Mouse (Mus musculus): ENCODE measurements around the gene Fen1. TPM values are rescaled to one million over a fixed set of nuclear protein-coding genes. Genes with fewer than 3 reads are reported as not detected.

The Fen1 gene
- polyA plus RNA-seq (2012; rRNA removed) = 10.8 and 11.0 TPM in 2 replicates

DNA sequence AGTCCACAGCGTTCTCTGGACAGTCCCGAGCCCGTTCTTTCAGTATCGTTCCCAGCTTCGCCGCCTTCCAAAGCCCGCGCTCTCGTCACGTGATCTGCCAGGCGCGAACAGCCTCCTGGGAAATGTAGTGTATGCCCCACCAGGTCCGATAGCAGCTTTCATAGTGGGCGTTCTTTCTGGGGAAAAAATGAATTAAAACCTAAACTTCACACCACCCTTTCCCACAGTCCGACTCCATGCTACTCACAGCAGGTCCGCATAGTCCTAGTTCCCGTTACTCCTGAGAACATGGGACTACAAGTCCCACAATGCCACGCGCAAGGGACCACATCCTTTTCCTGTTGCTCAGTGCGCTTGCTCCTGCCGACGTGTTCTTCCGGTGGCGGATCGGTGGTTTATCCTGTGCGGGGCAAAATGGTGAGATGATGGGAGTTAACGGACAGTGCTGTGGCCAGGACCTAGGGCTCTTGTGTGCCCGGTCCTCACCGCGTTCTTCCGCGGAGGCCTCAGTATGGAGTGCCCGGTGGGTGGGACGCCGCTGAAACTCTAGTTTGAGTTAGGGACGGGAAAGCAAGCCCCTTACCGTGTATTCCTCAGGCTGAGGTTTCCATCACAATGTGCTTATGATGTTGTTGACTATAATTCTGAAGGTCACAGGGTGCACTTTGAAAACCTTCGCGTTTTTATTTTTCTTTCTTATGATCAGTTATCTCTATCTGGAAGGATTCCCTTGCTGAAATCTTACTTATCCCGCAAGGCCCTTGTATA, at the start of gene Fen1, which contains the start of gene Tmem258:
Gene Fen1, minus strand, starts transcription at position 322 of the 768 bp plus-strand sequence.
Gene Tmem258, plus strand, starts transcription at position 167 of the 768 bp plus-strand sequence.

DNA sequence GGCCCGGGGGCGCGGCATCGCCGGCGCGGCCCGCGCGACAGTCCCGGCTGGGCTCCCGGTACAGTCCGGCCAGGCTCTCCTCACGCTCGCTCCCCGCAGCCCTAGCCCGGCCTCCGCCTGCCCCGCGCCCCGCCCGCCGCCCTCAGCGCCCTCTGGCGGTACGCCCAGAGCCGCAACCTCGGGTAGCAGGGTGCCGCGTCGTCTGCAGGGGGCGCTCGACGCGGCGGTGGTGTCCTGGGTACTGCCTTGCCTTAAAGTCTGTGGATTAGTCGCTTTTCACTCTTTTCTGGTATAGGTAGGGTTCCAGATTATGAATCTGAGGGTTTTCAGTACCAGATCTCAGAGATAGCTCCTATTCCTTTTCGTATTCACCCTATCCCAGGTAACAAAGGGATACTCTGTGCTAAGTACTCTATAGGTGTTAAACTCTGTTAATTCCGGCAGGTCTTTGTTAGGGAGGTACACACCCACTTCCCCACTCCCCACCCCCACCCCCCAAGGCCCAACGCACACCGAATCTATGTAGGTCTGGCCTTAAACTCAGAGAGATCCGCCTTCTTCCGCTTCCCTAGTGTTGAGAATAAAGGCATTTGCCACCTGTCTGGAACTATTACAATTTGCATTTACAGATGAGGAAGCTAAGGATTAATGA, 36.8 kb upstream of the Fen1 start, which contains the start of gene Myrf:
Gene Myrf, minus strand, starts transcription at position 95 of the 652 bp plus-strand sequence.

DNA sequence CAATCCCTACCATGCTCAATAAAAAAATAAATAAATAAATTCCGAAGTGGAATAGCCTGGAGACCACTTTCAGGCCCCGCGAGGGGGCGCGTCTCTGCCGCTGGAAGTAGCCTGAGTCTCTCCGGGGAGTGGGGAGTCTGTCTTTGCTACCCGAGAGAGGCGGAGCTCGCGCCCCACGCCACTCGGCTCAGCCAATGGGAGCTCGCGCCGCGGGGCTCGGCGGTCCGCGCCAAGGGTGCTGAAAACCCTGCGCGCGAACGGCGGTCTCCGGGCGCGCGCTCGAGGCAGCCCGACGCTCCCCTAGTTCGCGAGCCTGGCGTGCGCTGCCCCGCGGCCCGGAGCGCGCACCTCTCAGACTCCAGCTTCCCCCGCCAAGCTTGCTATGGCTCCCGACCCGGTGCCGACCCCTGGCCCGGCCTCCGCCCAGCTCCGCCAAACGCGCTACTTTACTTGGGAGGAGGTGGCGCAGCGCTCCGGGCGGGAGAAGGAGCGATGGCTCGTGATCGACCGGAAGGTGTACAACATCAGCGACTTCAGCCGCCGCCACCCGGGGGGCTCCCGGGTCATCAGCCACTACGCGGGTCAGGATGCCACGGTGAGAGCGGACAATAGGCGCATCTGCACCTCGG, 21.2 kb downstream of the Fen1 start, which contains the start of gene Fads1:
Gene Fads1, plus strand, starts transcription at position 219 of the 629 bp plus-strand sequence.

Other genes starting within 250 kb of the Fen1 start
- gene Fth1, start 223.6 kb downstream of the Fen1 start, polyA plus RNA-seq (2012; rRNA removed) = 7,781 and 8,169 TPM in 2 replicates
- gene Best1, start 202.5 kb downstream of the Fen1 start, polyA plus RNA-seq (2012; rRNA removed) = 0.56 and 0.65 TPM in 2 replicates
- gene Rab3il1, start 202.5 kb downstream of the Fen1 start, polyA plus RNA-seq (2012; rRNA removed) = 8.3 and 9.7 TPM in 2 replicates
- gene Fads3, start 162.6 kb downstream of the Fen1 start, polyA plus RNA-seq (2012; rRNA removed) = 48.1 and 52.0 TPM in 2 replicates
- gene Fads2, start 102.4 kb downstream of the Fen1 start, polyA plus RNA-seq (2012; rRNA removed) = 153 and 205 TPM in 2 replicates
- 16.3 and 17.7 TPM in 2 replicates for gene Fads1, start 21.3 kb downstream of the Fen1 start, polyA plus RNA-seq (2012; rRNA removed)
- gene Tmem258, start 155 bp downstream of the Fen1 start, polyA plus RNA-seq (2012; rRNA removed) = 107 and 109 TPM in 2 replicates
- 2.3 TPM in 2 replicates for gene Myrf, start 36.6 kb upstream of the Fen1 start, polyA plus RNA-seq (2012; rRNA removed)
- gene Dagla, start 100.7 kb upstream of the Fen1 start, polyA plus RNA-seq (2012; rRNA removed) = 24.6 and 25.1 TPM in 2 replicates
- gene Syt7, start 184.9 kb upstream of the Fen1 start, polyA plus RNA-seq (2012; rRNA removed) = 25.4 and 29.9 TPM in 2 replicates